10 mouse cellular contexts compared by ENCODE assay signal in the genomic region with DNA sequence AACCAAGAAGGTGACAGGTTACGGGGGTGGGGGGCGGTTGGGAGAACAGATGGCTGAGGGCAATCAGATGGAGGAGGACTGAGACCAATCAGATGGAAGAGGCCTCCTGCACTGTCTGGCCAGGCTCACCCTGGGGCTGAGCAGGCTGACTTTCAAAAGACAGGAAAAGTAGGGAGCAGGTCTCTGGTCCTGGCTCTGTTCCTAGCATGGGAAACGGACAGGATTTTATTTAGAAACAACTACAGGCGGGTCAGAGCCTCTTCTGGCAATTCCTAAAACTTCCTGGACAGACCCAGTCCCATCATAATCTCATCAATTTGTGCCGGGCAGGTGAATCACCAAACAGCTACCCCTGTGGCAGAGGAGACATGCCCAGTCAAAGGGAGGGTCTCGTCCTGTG.
DNase-seq lines count a peak whose midpoint lies in the region; ATAC-seq and TF ChIP-seq lines count a peak whose summit lies in the region.
"Had no signal": no experiment of that assay in that cellular context is flagged by ENCODE, and none has a peak within 500 bp of the region (broad histone marks: within the 10 kb centered on the region; RNA-seq: fewer than 3 reads in every experiment).

No protein-coding gene starts in this region.

- DNase-seq in heart, adult 18-20 months = peak; percentile 69 to 74
- DNase-seq in heart, embryonic 10.5 days (ENCODE audit: low spot score) = no peak
- no peak for DNase-seq in lung, postnatal 0 days (ENCODE audit: low spot score)
- no peak for DNase-seq in lung, postnatal 14 days
- DNase-seq in layer of hippocampus, adult 9-10 months (ENCODE audit: low spot score) = no peak
- DNase-seq: thymus, postnatal 25 days had no signal

- no peak for TF ChIP-seq POLR2A in olfactory bulb, adult 2 months (IDR thresholded peaks at IDR 0.05; ENCODE audit: insufficient read depth, low read depth, low read length)

- H3K4me3 ChIP-seq in heart, embryonic 10.5 days = no peak overlapping the region
- H3K4me3 ChIP-seq in lung, postnatal 0 days (ENCODE audit: low read depth, low read length) = no peak overlapping the region
- H3K4me3 ChIP-seq in hindbrain, embryonic 12.5 days = no peak overlapping the region
- H3K4me3 ChIP-seq in olfactory bulb, adult 2 months (ENCODE audit: insufficient read depth, low read depth, low read length) = no peak overlapping the region
- no peak overlapping the region for H3K4me3 ChIP-seq in intestine, embryonic 15.5 days (replicated peaks)
- H3K4me3 ChIP-seq: neural tube, embryonic 12.5 days had no signal

- H3K36me3 ChIP-seq in heart, embryonic 10.5 days = no peaks in the 10 kb centered on the region
- no peaks in the 10 kb centered on the region for H3K36me3 ChIP-seq in lung, postnatal 0 days (ENCODE audit: insufficient read depth, low read length)
- H3K36me3 ChIP-seq in hindbrain, embryonic 12.5 days = no peaks in the 10 kb centered on the region
- no peaks in the 10 kb centered on the region for H3K36me3 ChIP-seq in intestine, embryonic 15.5 days
- H3K36me3 ChIP-seq: neural tube, embryonic 12.5 days had no signal

- no peak for ATAC-seq in lung, postnatal 0 days
- ATAC-seq in hindbrain, embryonic 12.5 days (ENCODE audit: low FRiP score) = no peak
- ATAC-seq in intestine, embryonic 15.5 days = no peak

- no peak overlapping the region for H3K27ac ChIP-seq in heart, embryonic 10.5 days
- H3K27ac ChIP-seq in lung, postnatal 0 days (ENCODE audit: low read length) = peak overlapping the region; percentile 97
- peak overlapping the region; percentile 76 for H3K27ac ChIP-seq in hindbrain, embryonic 12.5 days
- peak overlapping the region; percentile 83 for H3K27ac ChIP-seq in olfactory bulb, adult 2 months (ENCODE audit: insufficient read depth, low read depth, low read length)
- no peak overlapping the region for H3K27ac ChIP-seq in intestine, embryonic 15.5 days
- H3K27ac ChIP-seq: neural tube, embryonic 12.5 days had no signal

- H3K4me1 ChIP-seq in heart, embryonic 10.5 days = peaks cover 49% of the 10 kb centered on the region
- peaks cover 77% of the 10 kb centered on the region for H3K4me1 ChIP-seq in lung, postnatal 0 days (ENCODE audit: insufficient read depth, low read depth, low read length)
- H3K4me1 ChIP-seq in hindbrain, embryonic 12.5 days = peaks cover 83% of the 10 kb centered on the region
- H3K4me1 ChIP-seq in olfactory bulb, adult 2 months (ENCODE audit: control insufficient read depth, insufficient read depth, low read length) = peaks cover 59% of the 10 kb centered on the region
- peaks cover 30% of the 10 kb centered on the region for H3K4me1 ChIP-seq in intestine, embryonic 15.5 days (replicated peaks)

- no peak for TF ChIP-seq CTCF in lung, postnatal 0 days (IDR thresholded peaks at IDR 0.05)
- no peak for TF ChIP-seq CTCF in olfactory bulb, adult 2 months (IDR thresholded peaks at IDR 0.05; ENCODE audit: insufficient read depth, low read depth, low read length)

- WGBS in heart, embryonic 10.5 days = 73% methylated on average over 6 of the region's 6 CpGs
- WGBS in lung, postnatal 0 days = 59% methylated on average over 6 of the region's 6 CpGs
- WGBS in hindbrain, embryonic 12.5 days = 66% methylated on average over 6 of the region's 6 CpGs
- 46% methylated on average over 6 of the region's 6 CpGs for WGBS in olfactory bulb, adult 2 months
- WGBS in intestine, embryonic 15.5 days = 75% methylated on average over 6 of the region's 6 CpGs

- H3K9me3 ChIP-seq in heart, embryonic 10.5 days = no peaks in the 10 kb centered on the region
- no peaks in the 10 kb centered on the region for H3K9me3 ChIP-seq in lung, postnatal 0 days (ENCODE audit: low read length)
- H3K9me3 ChIP-seq in hindbrain, embryonic 12.5 days (replicated peaks) = no peaks in the 10 kb centered on the region
- no peaks in the 10 kb centered on the region for H3K9me3 ChIP-seq in intestine, embryonic 15.5 days
- H3K9me3 ChIP-seq: neural tube, embryonic 12.5 days had no signal

- H3K4me2 ChIP-seq in lung, postnatal 0 days (replicated peaks; ENCODE audit: low read depth, low read length) = no peak overlapping the region
- H3K4me2 ChIP-seq in hindbrain, embryonic 12.5 days (replicated peaks) = no peak overlapping the region
- no peak overlapping the region for H3K4me2 ChIP-seq in intestine, embryonic 15.5 days (replicated peaks)
- H3K4me2 ChIP-seq: neural tube, embryonic 12.5 days had no signal

- 0 out of 2 replicates have a peak, but pooled peaks cover 4% of the 10 kb centered on the region for H3K27me3 ChIP-seq in heart, embryonic 10.5 days (ENCODE audit: insufficient read depth, poor library complexity, severe bottlenecking)
- no peaks in the 10 kb centered on the region for H3K27me3 ChIP-seq in lung, postnatal 0 days (replicated peaks; ENCODE audit: insufficient read depth, low read length)
- H3K27me3 ChIP-seq in hindbrain, embryonic 12.5 days = no peaks in the 10 kb centered on the region
- H3K27me3 ChIP-seq in intestine, embryonic 15.5 days (replicated peaks) = no peaks in the 10 kb centered on the region
- H3K27me3 ChIP-seq: neural tube, embryonic 12.5 days had no signal

- H3K9ac ChIP-seq in lung, postnatal 0 days (replicated peaks; ENCODE audit: low read depth) = no peak overlapping the region; the same call in 1 of the 2 replicates
- H3K9ac ChIP-seq in hindbrain, embryonic 12.5 days = no peak overlapping the region
- no peak overlapping the region for H3K9ac ChIP-seq in intestine, embryonic 15.5 days
- H3K9ac ChIP-seq: neural tube, embryonic 12.5 days had no signal

- no peak for TF ChIP-seq EP300 in lung, postnatal 0 days (IDR thresholded peaks at IDR 0.05)

Comparison
In these comparisons a context has a peak if more than half of its experiments do, and no peak if none do; other contexts are left out.
1. DNase-seq: peak in heart, adult 18-20 months (2 of 2); none in heart, embryonic 10.5 days (single experiment), lung, postnatal 0 days (single experiment), lung, postnatal 14 days (single experiment) and layer of hippocampus, adult 9-10 months (single experiment).
2. H3K27ac ChIP-seq: peak in lung, postnatal 0 days (single experiment), hindbrain, embryonic 12.5 days (single experiment) and olfactory bulb, adult 2 months (single experiment); none in heart, embryonic 10.5 days (single experiment) and intestine, embryonic 15.5 days (single experiment).